In genomic region chr14:122920011-122920410, GRCm38 (mm10) we compare ENCODE assay signal across 22 mouse cellular contexts. TPM values are rescaled to one million over a fixed set of nuclear protein-coding genes. Genes with fewer than 3 reads are reported as not detected.
DNase-seq lines count a peak whose midpoint lies in the region; ATAC-seq and TF ChIP-seq lines count a peak whose summit lies in the region.
"Had no signal": no experiment of that assay in that cellular context is flagged by ENCODE, and none has a peak within 500 bp of the region (broad histone marks: within the 10 kb centered on the region; RNA-seq: fewer than 3 reads in every experiment).

No protein-coding gene starts in this region.

- no peaks in the 10 kb centered on the region for H3K4me1 ChIP-seq in kidney, postnatal 0 days (replicated peaks; ENCODE audit: insufficient read depth, low read length)
- no peaks in the 10 kb centered on the region for H3K4me1 ChIP-seq in midbrain, embryonic 15.5 days
- H3K4me1 ChIP-seq: embryonic facial prominence, embryonic 12.5 days; forebrain, embryonic 15.5 days; heart, embryonic 13.5 days; hindbrain, embryonic 15.5 days had no signal

- H3K9ac ChIP-seq in kidney, postnatal 0 days (ENCODE audit: low read depth, low read length), result no peak overlapping the region
- no peak overlapping the region for H3K9ac ChIP-seq in midbrain, embryonic 15.5 days
- H3K9ac ChIP-seq: embryonic facial prominence, embryonic 12.5 days; forebrain, embryonic 15.5 days; heart, embryonic 13.5 days; hindbrain, embryonic 15.5 days had no signal

- peak; percentile 91 for DNase-seq in heart, adult 11 months
- DNase-seq in heart, postnatal 10 days, result no peak
- DNase-seq in kidney, postnatal 0 days (ENCODE audit: low spot score), result peak; percentile 12
- no peak for DNase-seq in kidney, postnatal 10 days
- DNase-seq in adipocyte (ENCODE audit: low spot score), result peak; percentile 13
- peak; percentile 10 for DNase-seq in skeletal muscle tissue, adult 2 months (ENCODE audit: low read depth, low spot score)
- DNase-seq: adrenal gland, adult 2 months; adrenal gland, postnatal 36 days; cerebellum, adult 18-20 months; cerebellum, adult 9-11 months; cerebellum, postnatal 36 days; gastrocnemius, postnatal 10 days; heart, adult 2 months had no signal

- H3K9me3 ChIP-seq in kidney, postnatal 0 days (replicated peaks; ENCODE audit: low read length), result no peaks in the 10 kb centered on the region
- H3K9me3 ChIP-seq in midbrain, embryonic 15.5 days, result no peaks in the 10 kb centered on the region
- H3K9me3 ChIP-seq: embryonic facial prominence, embryonic 12.5 days; forebrain, embryonic 15.5 days; heart, embryonic 13.5 days; hindbrain, embryonic 15.5 days had no signal

- no peaks in the 10 kb centered on the region for H3K36me3 ChIP-seq in kidney, postnatal 0 days (ENCODE audit: insufficient read depth, low read length)
- H3K36me3 ChIP-seq in midbrain, embryonic 15.5 days (replicated peaks), result 0 out of 2 replicates have a peak, but pooled peaks cover 3% of the 10 kb centered on the region

- 60% methylated on average over 5 of the region's 5 CpGs for WGBS in kidney, postnatal 0 days
- 79% methylated on average over 5 of the region's 5 CpGs for WGBS in midbrain, embryonic 15.5 days

- intact Hi-C loops in heart, postnatal 10 days (cut with DNase I), result no loop called here

- no peak for TF ChIP-seq CTCF in kidney, postnatal 0 days (IDR thresholded peaks at IDR 0.05; ENCODE audit: low read depth)

- no peak for ATAC-seq in kidney, postnatal 0 days (replicated peaks; ENCODE audit: low FRiP score, low read depth)
- ATAC-seq in midbrain, embryonic 15.5 days (replicated peaks), result no peak
- ATAC-seq: activated CD4-positive, CD25-positive, alpha-beta regulatory T cell, adult 4 months; forebrain, embryonic 15.5 days; inflammation-experienced regulatory T-cells, adult 6 months; intestine, postnatal 0 days; Patski had no signal

- H3K4me3 ChIP-seq in kidney, postnatal 0 days (replicated peaks; ENCODE audit: low read depth, low read length), result no peak overlapping the region
- no peak overlapping the region for H3K4me3 ChIP-seq in midbrain, embryonic 15.5 days
- H3K4me3 ChIP-seq: embryonic facial prominence, embryonic 12.5 days; forebrain, embryonic 15.5 days; heart, adult 2 months; heart, embryonic 13.5 days; hindbrain, embryonic 15.5 days had no signal

- no peak overlapping the region for H3K27ac ChIP-seq in kidney, postnatal 0 days
- H3K27ac ChIP-seq in midbrain, embryonic 15.5 days, result no peak overlapping the region
- H3K27ac ChIP-seq: embryonic facial prominence, embryonic 12.5 days; forebrain, embryonic 15.5 days; heart, adult 2 months; heart, embryonic 13.5 days; hindbrain, embryonic 15.5 days had no signal

- H3K27me3 ChIP-seq in kidney, postnatal 0 days (ENCODE audit: insufficient read depth, low read length), result no peaks in the 10 kb centered on the region
- no peaks in the 10 kb centered on the region for H3K27me3 ChIP-seq in midbrain, embryonic 15.5 days (replicated peaks)
- H3K27me3 ChIP-seq: embryonic facial prominence, embryonic 12.5 days; forebrain, embryonic 15.5 days; heart, embryonic 13.5 days; hindbrain, embryonic 15.5 days; Patski had no signal

- no peak overlapping the region for H3K4me2 ChIP-seq in kidney, postnatal 0 days (ENCODE audit: low read length)
- no peak overlapping the region for H3K4me2 ChIP-seq in midbrain, embryonic 15.5 days
- H3K4me2 ChIP-seq: embryonic facial prominence, embryonic 12.5 days; forebrain, embryonic 15.5 days; heart, embryonic 13.5 days; hindbrain, embryonic 15.5 days had no signal

RNA-seq across cellular contexts. Expression of gene Ggact, which starts 6.5 kb away (rescaled TPM):
- 10 to 100 TPM; 20.0 to 23.4 TPM for total RNA-seq in heart, postnatal 10 days (2021)
- 41.1 and 43.9 TPM in 2 replicates for polyA plus RNA-seq in kidney, postnatal 0 days (2015; fragmentation: Nextera tagmentation; extraction: Ambion mirVana)
- polyA plus RNA-seq in midbrain, embryonic 15.5 days (2015; fragmentation: Nextera tagmentation; extraction: Ambion mirVana), result 10.3 TPM in 2 replicates

Comparison
In these comparisons a context has a peak if more than half of its experiments do, and no peak if none do; other contexts are left out.
1. DNase-seq: peak in heart, adult 11 months (single experiment), kidney, postnatal 0 days (single experiment), adipocyte (single experiment) and skeletal muscle tissue, adult 2 months (single experiment); none in heart, postnatal 10 days (0 of 2) and kidney, postnatal 10 days (single experiment).